Mouse (Mus musculus) left cerebral cortex, adult 2 months (tissue): ENCODE results near the gene Asgr1. TPM values are rescaled to one million over a fixed set of nuclear protein-coding genes. Genes with fewer than 3 reads are reported as not detected.
"Not testable (repeated sequence)": the region's sequence is repeated elsewhere in the genome, so short reads cannot be mapped to it uniquely, and the experiment has no call there.

Experiments used
- DNase-seq, 2 experiments: peaks; one replicate each; pipeline ENCODE4 v3.0.0; 2021 to 2022; ENCODE audit warnings: low spot score in 2 of 2, mixed read lengths in 1 of 2; ENCODE audit errors: extremely low spot score in 1 of 2
- H3K27ac ChIP-seq: fragments of 200-600 bp; 2 replicates; pipeline ENCODE4 v1.8.1; 2022
- H3K4me3 ChIP-seq: fragments of 200-600 bp; 2 replicates; pipeline ENCODE4 v1.8.1; 2022
- CTCF ChIP-seq: fragments of 200-600 bp; IDR thresholded peaks from 2 replicates; pipeline ENCODE4 v1.8.1; 2022; ENCODE audit warnings: antibody characterized with exemption, mild to moderate bottlenecking, moderate library complexity
- intact Hi-C: fragments of 180-260 bp; cut with DNase I; formaldehyde crosslinking; loops from one replicate; pipeline ENCODE4 v1.15.1; 2025
- total RNA-seq, 2 experiments: library from RNA; stranded (reverse); gene quantifications; 2 replicates each; pipeline ENCODE4 v1.2.3; 2021

The Asgr1 gene
- total RNA-seq, 2 experiments from 2014 or later: 1.8 to 2.1 TPM

GRCm38 (mm10) chr11:70049366-70049765 lies 4.5 kb upstream of the Asgr1 start:
- no peak for DNase-seq
- no peak for TF ChIP-seq CTCF
- H3K27ac ChIP-seq: no peak overlapping the region
- H3K4me3 ChIP-seq: no peak overlapping the region
- intact Hi-C loops: no loop called here

GRCm38 (mm10) chr11:70049816-70050215 lies 4.1 kb upstream of the Asgr1 start:
- Histone ChIP-seq H3K4me3 (no peak overlapping the region), H3K27ac (no peak overlapping the region)
- DNase-seq: no peak
- intact Hi-C loops: no loop called here
- TF ChIP-seq CTCF: peak; percentile 57

GRCm38 (mm10) chr11:70053156-70053555 lies 729 bp upstream of the Asgr1 start:
- no peak for DNase-seq
- intact Hi-C loops: no loop called here
- Histone ChIP-seq H3K4me3 (no peak overlapping the region), H3K27ac (no peak overlapping the region)
- TF ChIP-seq CTCF: no peak

GRCm38 (mm10) chr11:70055618-70056214 lies 1.8 kb downstream of the Asgr1 start:
- Histone ChIP-seq H3K27ac (no peak overlapping the region), H3K4me3 (no peak overlapping the region)
- intact Hi-C loops: loop anchor here (2.0 to 5.0 kb wide), 2 partner anchors 123 to 157 kb away; partner anchors contain the start of gene Slc16a11
- peak; percentile 93 for TF ChIP-seq CTCF
- peak; percentile 62 to 74 for DNase-seq

- DNase-seq: no peak
- Histone ChIP-seq H3K4me3 (no peak overlapping the region), H3K27ac (no peak overlapping the region)
- TF ChIP-seq CTCF: no peak
- intact Hi-C loops: loop anchor here (5.0 kb wide), 1 partner anchor 126 kb away; no protein-coding TSS in a partner anchor
Measured at GRCm38 (mm10) chr11:70057805-70058204, 3.9 kb downstream of the Asgr1 start.

- TF ChIP-seq CTCF: no peak
- intact Hi-C loops: loop anchor here (5.0 kb wide), 1 partner anchor 128 kb away; no protein-coding TSS in a partner anchor
- H3K27ac ChIP-seq: no peak overlapping the region
- no peak for DNase-seq
- no peak overlapping the region for H3K4me3 ChIP-seq
Measured at GRCm38 (mm10) chr11:70059930-70060329, 6.0 kb downstream of the Asgr1 start.

- no peak for DNase-seq
- intact Hi-C loops: no loop called here
- peak; percentile 3 for TF ChIP-seq CTCF
- no peak overlapping the region for H3K4me3 ChIP-seq
- H3K27ac ChIP-seq: no peak overlapping the region
Measured at GRCm38 (mm10) chr11:70063053-70063452, 9.2 kb downstream of the Asgr1 start.

GRCm38 (mm10) chr11:70066701-70067100 lies 12.8 kb downstream of the Asgr1 start:
- TF ChIP-seq CTCF: no peak
- intact Hi-C loops: no loop called here
- no peak overlapping the region for H3K4me3 ChIP-seq
- no peak overlapping the region for H3K27ac ChIP-seq
- DNase-seq: no peak

- no peak for DNase-seq
- Histone ChIP-seq H3K27ac (no peak overlapping the region), H3K4me3 (no peak overlapping the region)
- no peak for TF ChIP-seq CTCF
- intact Hi-C loops: no loop called here
Measured at GRCm38 (mm10) chr11:70068245-70068644, 14.4 kb downstream of the Asgr1 start.

GRCm38 (mm10) chr11:70070057-70070456 lies 16.2 kb downstream of the Asgr1 start:
- intact Hi-C loops: no loop called here
- Histone ChIP-seq H3K27ac (no peak overlapping the region), H3K4me3 (no peak overlapping the region)
- TF ChIP-seq CTCF: no peak
- DNase-seq: no peak

GRCm38 (mm10) chr11:70070603-70071002 lies 16.7 kb downstream of the Asgr1 start:
- intact Hi-C loops, H3K27ac ChIP-seq, DNase-seq, H3K4me3 ChIP-seq: not testable (repeated sequence)

GRCm38 (mm10) chr11:70074379-70075071 lies 20.6 kb downstream of the Asgr1 start:
- TF ChIP-seq CTCF: peak; percentile 81
- Histone ChIP-seq H3K27ac (no peak overlapping the region), H3K4me3 (no peak overlapping the region)
- peak; percentile 69 to 77 for DNase-seq
- intact Hi-C loops: loop anchor here (1.0 to 2.0 kb wide), 4 partner anchors 36 to 139 kb away; no protein-coding TSS in a partner anchor
